Mouse (Mus musculus): ENCODE results near the gene Il23a.
"Not testable (repeated sequence)": the region's sequence is repeated elsewhere in the genome, so short reads cannot be mapped to it uniquely, and the experiment has no call there.

Gene Il23a

DNA sequence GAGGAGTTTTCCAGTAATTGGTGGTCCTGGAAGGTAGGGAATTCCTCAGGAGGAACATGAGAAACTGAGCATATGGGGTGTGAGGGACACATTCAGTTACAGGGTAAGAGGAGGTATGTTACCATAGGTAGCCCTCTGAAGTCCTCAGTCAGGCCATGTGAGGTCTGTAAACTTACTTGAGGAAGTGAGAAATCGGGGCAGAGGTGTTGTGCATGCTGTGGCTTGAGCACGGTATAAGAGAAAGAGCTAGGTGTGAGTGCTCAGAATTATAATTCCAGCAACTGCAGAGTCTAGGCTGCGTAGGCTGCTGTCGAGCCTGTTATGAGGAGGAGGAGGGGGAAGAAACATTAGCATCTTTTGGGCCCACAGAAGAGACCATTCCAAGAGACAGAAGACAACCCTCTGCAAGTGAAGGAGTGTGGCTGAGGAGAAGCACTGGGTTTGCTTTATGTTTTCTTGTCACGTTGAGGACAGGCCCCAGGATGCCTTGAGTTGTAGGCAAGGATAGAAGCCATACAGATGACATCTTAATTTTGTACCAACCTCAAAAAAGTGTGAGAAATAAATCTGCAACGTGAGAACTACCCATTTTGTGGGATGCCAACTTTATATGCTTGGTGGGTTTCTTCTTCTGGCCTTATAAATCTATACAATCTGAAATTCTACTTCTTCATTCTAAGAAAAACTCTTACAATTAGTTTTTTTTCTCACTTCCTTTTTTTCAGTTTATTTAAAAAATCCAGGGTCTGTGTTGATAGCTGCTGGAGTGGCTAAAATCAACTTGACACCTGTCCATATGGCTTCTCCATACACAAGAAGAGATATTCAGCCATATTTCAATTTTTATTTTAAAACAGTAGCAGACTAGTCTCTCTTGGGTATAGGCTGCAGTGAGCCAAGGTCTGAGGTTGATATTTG lies 34.9 kb downstream of the Il23a start:
- no peak for DNase-seq (ENCODE audit: low spot score)

DNA sequence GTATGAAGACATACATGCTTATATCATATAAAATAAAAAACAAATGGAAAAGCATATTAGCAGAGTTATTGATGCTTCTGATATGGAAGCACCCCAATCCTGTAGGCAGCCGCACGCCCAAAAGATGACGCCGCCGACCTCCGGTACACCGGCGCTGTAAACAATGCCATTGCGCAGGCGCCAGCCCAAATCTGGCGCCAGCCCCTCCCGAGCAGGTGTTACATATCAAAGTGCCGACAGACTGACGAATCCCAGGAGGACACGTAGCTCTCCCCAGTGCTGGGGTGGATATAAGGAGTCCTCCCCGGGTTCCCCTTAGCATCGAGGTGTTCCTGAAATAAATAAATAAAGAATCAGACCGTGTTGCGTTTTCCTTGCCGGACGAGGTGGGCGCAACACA lies 36.3 kb downstream of the Il23a start:
- DNase-seq (ENCODE audit: low spot score): no peak

GRCm38 (mm10) chr10:128260376-128260775 lies 38.2 kb downstream of the Il23a start:
- DNase-seq (ENCODE audit: low spot score): not testable (repeated sequence)

DNA sequence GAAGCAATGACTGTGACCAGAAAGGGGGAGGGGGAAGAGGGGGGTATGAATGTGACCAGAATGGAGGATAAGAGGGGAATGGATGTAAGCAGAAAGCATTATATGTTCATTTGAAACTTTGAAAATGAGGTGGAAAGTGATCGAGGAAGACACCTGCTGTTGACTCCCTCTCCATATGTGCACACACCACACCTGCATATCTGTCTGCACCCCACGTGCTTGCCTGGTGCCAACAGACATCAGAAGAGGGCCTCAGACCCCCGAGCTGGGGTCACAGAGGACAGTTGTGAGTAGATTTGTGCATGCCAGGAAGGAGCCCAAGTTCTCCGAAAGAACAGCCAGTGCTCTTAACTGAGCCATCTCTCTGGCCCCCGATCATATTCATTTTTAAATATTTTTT lies 38.6 kb downstream of the Il23a start:
- no peak for DNase-seq (ENCODE audit: low spot score)

DNA sequence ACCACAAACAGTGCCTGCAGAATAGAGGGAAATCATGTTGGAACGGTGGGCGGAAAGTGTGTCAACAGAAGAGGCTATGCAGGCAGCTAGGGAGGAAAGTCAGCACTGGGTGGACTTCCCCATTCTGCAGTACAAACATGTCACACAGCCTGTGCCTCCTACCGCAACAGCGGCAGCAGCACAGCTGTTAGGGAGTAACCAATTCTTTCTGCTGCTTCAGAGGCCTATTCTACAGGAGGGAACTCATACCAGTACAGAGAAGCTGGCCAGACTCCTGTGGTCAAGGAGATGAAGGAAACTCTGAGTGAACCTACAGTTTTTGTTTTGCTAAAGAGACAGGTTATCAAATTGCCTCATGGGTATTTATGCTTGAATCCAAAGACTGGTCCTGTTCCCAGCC lies 39.6 kb downstream of the Il23a start:
- peak; percentile 9 for DNase-seq (ENCODE audit: low spot score)

- DNase-seq (ENCODE audit: low spot score): no peak
Observed at GRCm38 (mm10) chr10:128256328-128256727, 42.2 kb downstream of the Il23a start.

GRCm38 (mm10) chr10:128255925-128256324 lies 42.6 kb downstream of the Il23a start:
- DNase-seq (ENCODE audit: low spot score): no peak

- DNase-seq (ENCODE audit: low spot score): no peak
Observed at GRCm38 (mm10) chr10:128253677-128254255, 44.8 kb downstream of the Il23a start, which contains the start of gene Apon. Gene Apon, plus strand, starts transcription at chr10:128254096.

GRCm38 (mm10) chr10:128250565-128250964 lies 48.0 kb downstream of the Il23a start:
- DNase-seq (ENCODE audit: low spot score): no peak

- DNase-seq (ENCODE audit: low spot score): no peak
Observed at GRCm38 (mm10) chr10:128247020-128247732, 51.4 kb downstream of the Il23a start.
